Mouse (Mus musculus): ENCODE measurements around the gene Sox4.

GRCm38 (mm10) chr13:28959458-28959978 is 6.0 kb upstream of the Sox4 start:
- TF ChIP-seq POLR2A (IDR thresholded peaks at IDR 0.05; ENCODE audit: borderline replicate concordance, extremely low read depth, insufficient read depth, insufficient read length, poor library complexity, severe bottlenecking) (no peak), CTCF (IDR thresholded peaks at IDR 0.05; ENCODE audit: borderline replicate concordance, extremely low read depth, insufficient read depth, insufficient read length) (peak; percentile 74)

Data from brain, embryonic 14.5 days (tissue).